Mouse (Mus musculus): ENCODE measurements around the gene Mtss1l.

The Mtss1l gene

DNA sequence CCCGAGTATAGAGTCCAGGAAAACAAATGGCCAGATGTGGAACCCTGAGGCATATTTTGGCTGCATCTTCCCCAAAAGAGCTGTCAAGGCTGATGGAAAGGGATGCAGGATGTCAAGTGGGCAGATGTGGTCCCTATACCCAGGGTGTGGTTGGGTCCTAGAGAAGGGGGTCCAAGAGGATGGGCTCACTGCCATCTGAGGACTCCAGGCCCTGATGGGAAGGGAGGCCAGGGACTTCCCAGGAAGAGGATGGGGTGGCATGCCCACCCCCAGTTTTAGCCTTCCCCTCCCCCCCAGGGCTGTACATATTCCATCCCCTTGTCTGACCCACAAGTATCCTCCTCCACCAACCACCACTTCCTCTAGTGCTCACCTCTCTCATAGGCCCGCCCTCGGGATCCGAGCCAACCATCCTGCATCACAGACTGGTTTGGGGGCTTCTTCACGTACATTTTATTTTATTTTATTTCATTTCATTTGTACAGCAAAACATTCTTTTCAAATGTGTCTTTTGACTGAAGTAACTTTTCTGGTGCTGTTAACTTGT, 19.4 kb downstream of the Mtss1l start:
- no peak for DNase-seq (ENCODE audit: low spot score in 2 of 2)

- DNase-seq (ENCODE audit: low spot score in 2 of 2), result no peak
Measured at GRCm38 (mm10) chr8:110741816-110742451, 20.7 kb downstream of the Mtss1l start.

- DNase-seq (ENCODE audit: low spot score in 2 of 2), result no peak
Measured at GRCm38 (mm10) chr8:110742452-110742818, 21.2 kb downstream of the Mtss1l start.

- no peak for DNase-seq (ENCODE audit: low spot score in 2 of 2)
Measured at GRCm38 (mm10) chr8:110745162-110745561, 23.9 kb downstream of the Mtss1l start.

DNA sequence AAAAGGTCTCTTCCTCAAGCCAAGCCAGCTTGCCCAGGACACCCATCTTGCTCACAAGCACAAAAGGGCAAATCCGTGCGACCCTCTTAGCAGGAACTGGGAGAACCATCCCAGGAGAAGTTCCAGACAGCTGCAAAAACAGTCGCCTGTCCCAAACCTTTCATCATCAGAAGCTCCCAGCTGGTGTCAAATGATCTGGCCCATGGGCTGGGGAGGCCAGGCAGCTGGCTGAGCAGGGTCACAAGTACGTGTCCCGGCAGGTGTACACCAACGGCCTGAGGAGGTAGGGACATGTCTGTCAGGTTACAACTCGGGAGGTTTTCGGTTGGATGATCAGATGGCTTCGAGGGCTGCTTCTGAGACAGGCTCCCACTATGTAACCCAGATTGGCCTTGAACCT, 25.4 kb downstream of the Mtss1l start:
- no peak for DNase-seq (ENCODE audit: low spot score in 2 of 2)

GRCm38 (mm10) chr8:110749500-110750170, 28.4 kb downstream of the Mtss1l start:
- peak in 1 of 2 experiments; percentile 68 for DNase-seq (ENCODE audit: low spot score in 2 of 2)

DNA sequence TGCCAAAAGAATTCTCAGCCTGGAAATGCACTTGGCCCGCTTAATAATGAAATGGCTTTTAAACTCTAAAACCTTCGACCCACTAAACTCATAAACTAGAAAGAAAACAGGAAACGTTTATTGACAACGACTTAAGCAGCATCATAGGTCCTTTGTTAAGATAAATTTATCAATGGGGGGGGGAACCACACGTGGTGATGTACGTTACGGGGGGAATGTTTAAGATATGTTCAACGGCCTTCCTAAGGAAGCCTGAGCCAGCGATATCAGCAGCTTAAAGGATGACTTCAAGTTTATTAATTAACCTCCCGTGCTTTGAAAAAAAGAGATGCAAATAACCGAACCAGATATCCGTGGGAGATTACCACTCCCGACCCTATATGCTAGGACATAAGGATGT, 29.0 kb downstream of the Mtss1l start:
- DNase-seq (ENCODE audit: low spot score in 2 of 2), result no peak

GRCm38 (mm10) chr8:110751490-110751889, 30.2 kb downstream of the Mtss1l start:
- no peak for DNase-seq (ENCODE audit: low spot score in 2 of 2)

DNA sequence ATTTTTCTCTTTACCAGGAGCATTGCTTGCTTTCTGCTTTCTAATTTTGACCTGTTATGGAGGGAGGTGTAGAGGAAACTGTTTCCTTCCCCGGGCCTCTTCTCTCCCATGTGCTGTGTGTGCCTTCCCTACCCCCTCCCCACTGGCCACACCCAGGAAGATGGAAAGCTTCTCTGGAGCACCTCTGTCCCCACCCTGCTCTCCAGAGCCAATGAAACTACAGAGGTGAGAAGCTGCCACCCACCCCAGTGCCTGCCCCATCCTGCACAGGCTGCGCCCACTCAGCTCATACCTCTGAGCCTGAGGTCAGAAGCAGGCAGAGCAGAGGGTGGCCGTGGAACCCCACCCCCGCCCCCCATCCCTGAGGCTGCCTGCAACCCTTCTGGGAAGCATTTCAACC, 33.4 kb downstream of the Mtss1l start:
- DNase-seq (ENCODE audit: low spot score in 2 of 2), result peak in 1 of 2 experiments; percentile 52

DNA sequence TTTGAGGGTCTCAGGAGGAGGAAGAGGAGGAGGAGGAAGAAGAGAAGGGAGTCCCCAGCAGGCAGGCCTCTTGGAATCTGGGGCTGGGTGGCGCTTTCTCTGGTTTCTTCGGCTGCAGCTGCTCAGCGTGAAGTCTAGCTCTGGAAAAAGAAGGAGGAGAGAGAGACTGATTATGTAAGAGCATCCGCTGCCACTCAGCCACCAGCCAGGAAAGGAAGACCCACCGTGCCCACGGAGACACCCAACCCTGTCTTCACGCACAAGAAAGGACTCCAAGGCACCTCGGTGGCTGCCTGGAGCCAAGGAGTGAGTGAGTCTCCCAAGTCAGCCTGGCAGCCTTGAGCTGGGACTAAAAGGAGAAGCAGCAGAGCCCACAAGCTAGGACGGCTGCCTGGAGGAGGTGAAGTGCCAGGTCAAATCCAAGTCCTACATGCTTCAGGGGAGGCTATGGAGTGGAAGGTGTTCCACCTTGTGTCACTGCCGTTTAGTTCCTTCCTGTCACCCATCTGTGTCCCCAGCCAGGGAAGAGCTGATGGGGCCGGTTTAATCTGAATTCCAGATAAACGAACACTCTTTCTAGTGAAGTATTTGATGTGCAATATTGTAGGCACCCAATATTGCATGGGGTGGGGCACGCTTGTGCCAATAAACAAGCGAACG, 34.4 kb downstream of the Mtss1l start:
- DNase-seq (ENCODE audit: low spot score in 2 of 2), result peak; percentile 74 to 75

DNA sequence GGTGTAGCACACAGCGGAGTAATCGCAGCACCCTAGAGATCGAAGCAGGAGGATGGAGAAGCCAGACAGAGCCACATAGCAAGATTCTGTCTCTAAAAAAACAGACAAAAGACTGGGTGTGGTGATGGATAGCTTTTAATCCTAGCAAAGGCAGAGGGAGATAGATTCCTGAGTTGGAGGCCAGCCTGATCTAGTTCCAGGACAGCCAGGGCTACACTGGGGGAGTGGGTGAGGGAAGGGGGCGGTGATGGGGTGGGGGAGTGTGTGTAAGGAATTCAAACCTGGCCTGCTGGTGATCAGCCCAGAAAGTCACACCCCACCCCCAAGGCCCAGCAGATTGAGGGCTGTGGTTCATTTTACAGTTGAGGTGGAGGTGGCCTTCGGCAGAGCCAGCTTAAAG, 34.9 kb downstream of the Mtss1l start:
- no peak for DNase-seq (ENCODE audit: low spot score in 2 of 2)

DNA sequence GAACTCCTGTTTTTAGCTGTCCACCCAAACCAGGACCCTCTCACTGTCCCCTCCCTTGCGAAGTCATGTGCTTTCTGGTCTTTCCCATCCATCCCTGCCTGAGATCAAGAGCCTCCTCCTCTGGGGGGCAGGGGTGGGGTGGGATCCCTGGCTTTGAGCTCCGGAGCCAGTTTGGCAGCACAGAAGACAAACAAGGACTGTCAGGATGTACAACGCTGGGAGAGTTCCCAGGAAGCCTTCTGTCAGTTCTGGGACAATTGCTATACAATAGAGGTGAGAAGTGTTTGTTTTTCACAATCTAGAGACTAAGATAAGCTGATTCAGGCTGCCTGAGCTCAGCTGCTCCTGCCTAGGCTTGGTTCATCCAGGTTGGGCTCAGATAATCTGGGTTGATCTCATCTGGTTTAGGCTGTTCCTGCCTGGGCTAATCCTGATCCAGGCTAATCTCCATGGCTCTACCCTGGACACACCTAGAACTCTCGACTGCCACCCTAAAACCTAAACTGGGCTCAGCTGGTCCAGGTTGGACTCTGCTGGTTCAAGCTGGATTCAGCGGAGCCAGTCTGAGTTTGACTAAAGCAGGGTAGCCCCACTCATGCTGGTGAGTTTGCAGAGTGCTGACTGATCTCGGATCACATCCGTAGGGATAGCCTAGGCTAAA, 39.1 kb downstream of the Mtss1l start:
- no peak for DNase-seq (ENCODE audit: low spot score in 2 of 2)

GRCm38 (mm10) chr8:110761185-110761584, 39.9 kb downstream of the Mtss1l start:
- no peak for DNase-seq (ENCODE audit: low spot score in 2 of 2)

DNA sequence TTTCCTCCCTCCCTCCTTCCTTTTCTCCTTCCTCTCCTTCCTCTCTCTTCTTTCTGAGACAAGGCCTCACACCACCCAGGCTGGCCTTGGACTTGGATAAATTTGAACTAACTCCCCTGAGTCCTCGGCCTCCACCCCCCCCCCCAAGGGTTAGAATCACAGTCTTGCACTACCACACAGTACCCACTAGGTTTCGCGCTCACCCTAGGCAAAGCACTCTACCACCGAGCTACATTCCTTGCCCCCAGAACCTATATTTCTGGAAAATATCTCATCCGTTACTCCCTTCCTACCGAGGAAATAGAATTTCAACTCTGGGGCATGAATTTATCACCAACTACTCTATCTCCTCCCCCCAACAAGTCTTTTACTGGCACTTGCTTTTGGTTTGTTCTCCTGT, 40.7 kb downstream of the Mtss1l start:
- DNase-seq (ENCODE audit: low spot score in 2 of 2), result no peak

DNA sequence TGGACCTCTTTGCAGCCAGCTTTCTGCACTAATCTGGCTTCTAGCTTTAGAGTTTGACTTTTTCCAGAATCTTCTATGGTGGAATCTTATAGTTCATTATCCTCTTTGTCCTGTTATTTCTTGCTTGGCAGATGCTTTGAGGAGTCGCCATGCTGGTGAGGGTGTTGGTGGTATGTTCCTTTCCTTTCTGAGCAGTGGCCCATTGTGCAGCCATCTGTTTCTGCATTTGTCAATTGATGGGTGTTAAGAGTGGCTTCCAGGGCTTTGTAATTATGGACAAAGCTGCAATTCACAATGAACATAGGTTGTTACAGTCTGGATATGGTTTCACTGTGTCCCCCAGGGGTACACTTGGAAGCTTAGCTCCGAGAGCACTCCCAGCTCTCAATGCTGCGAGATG, 43.4 kb downstream of the Mtss1l start:
- DNase-seq (ENCODE audit: low spot score in 2 of 2), result no peak

GRCm38 (mm10) chr8:110767261-110767660, 46.0 kb downstream of the Mtss1l start:
- no peak for DNase-seq (ENCODE audit: low spot score in 2 of 2)

DNA sequence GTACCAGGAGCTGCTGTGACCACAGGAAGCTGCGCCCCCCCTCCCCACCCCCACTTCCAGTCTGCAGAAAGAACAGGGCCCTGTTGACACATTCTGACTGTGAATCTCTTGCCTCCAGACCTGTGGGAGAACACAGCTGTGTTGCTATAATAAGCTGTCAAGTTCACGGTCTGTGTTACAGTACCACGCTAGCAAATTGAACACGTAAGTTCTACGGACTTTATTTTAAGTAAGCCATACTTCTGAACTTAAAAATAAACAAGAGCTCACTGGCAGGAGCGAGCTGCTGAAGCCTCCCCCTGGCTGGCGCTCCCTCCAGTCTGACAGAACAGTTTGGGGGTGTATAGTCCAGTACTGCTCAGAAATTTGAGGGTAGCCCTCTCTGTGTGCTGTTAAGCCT, 51.2 kb downstream of the Mtss1l start:
- DNase-seq (ENCODE audit: low spot score in 2 of 2), result peak; percentile 47 to 56

DNA sequence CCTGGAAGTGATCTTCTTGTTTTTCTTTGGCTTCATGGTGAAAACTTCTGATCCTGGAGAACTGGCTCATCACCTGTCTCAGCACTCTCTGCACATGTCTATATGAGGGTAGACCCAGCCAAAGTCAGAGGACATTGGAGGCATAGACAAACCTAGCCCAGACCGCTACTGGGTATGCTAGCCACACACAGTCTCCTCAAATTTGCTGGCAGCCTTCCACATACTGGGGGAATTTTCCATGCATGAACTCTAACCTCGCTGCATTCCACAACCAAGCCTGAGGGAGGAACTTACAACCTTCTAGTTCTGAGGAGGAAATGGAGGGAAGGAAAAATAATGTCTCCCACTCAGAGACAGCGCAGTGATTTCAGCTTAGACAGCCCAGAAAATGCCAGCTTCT, 52.8 kb downstream of the Mtss1l start:
- no peak for DNase-seq (ENCODE audit: low spot score in 2 of 2)

GRCm38 (mm10) chr8:110774725-110775124, 53.4 kb downstream of the Mtss1l start:
- DNase-seq (ENCODE audit: low spot score in 2 of 2), result no peak

DNA sequence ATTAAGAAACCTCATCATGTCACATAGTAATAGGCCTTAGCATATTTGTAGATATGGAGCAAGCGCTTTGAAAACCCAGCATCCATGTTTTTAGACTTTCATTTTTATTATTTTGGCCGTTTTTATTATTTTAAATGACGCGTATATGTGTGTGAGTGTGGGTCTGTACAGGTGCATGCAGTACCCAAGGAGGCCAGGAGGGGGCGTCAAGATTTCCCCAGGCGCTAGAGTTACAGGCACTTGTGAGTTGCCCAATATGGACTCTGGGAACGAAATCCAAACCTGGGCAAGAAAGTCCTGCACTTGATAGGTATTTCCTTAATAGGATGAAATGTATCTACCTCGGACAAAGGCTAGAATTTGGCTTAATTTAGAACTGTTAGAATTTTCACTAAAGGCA, 54.0 kb downstream of the Mtss1l start:
- DNase-seq (ENCODE audit: low spot score in 2 of 2), result no peak

GRCm38 (mm10) chr8:110775721-110776120, 54.4 kb downstream of the Mtss1l start:
- DNase-seq (ENCODE audit: low spot score in 2 of 2), result no peak

- DNase-seq (ENCODE audit: low spot score in 2 of 2), result no peak
Measured at GRCm38 (mm10) chr8:110776335-110776734, 55.1 kb downstream of the Mtss1l start.

All from right cerebral cortex, adult 2 months (tissue).